Mouse (Mus musculus): ENCODE results near the gene Tcf7l1. TPM values are rescaled to one million over a fixed set of nuclear protein-coding genes. Genes with fewer than 3 reads are reported as not detected.

Tcf7l1 gene
- polyA plus RNA-seq, 1 experiment from 2014 or later: 8.8 TPM

DNA sequence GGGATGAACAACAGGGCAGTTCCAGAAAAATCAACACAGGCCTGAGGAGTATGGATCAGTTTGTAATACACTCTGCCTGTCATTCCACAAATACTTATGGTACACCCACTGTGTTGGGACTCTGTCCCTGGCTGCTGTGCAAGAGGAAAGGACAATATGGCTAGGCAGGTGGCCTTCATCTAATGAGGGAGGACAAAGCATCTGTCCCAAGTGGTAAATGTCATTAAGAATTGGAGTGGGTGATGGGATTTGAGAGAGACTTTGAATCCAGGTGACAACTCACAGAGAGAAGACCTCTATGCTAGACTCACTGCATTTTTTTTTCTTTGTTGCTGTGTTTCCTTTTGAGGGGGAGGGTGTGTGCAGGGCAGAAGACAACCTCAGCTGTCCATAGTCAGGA, 115.3 kb downstream of the Tcf7l1 start:
- no peaks in the 10 kb centered on the region for H3K27me3 ChIP-seq
- ATAC-seq: peak; percentile 44
- no peak for DNase-seq (ENCODE audit: low read depth, low spot score)
- TF ChIP-seq CTCF (IDR thresholded peaks at IDR 0.05): no peak
- in situ Hi-C loops (cut with MboI; ENCODE audit: low pct_unique_long_range_greater_than_20kb): no loop called here
- POLR2A ChIA-PET: no interaction called here
- CTCF ChIA-PET: interaction anchor here (2.4 kb wide), 1 partner anchor 116 kb away, joined by 8 read pairs; the partner anchor contains the start of gene Tcf7l1

GRCm38 (mm10) chr6:72671129-72671528, 117.9 kb downstream of the Tcf7l1 start:
- CTCF ChIA-PET: interaction anchor here (1.1 to 1.9 kb wide), 4 partner anchors 11 to 41 kb away, joined by 3 to 6 read pairs (median 4); no protein-coding TSS in a partner anchor

GRCm38 (mm10) chr6:72667021-72667420, 122.0 kb downstream of the Tcf7l1 start:
- no peak for ATAC-seq
- ChIA-PET CTCF (interaction anchor here (0.9 to 3.7 kb wide), 17 partner anchors 9 to 484 kb away, joined by 3 to 31 read pairs (median 4); partner anchors contain the start of gene Tcf7l1), POLR2A (no interaction called here)
- TF ChIP-seq CTCF (IDR thresholded peaks at IDR 0.05): peak; percentile 88
- no peaks in the 10 kb centered on the region for H3K27me3 ChIP-seq
- in situ Hi-C loops (cut with MboI; ENCODE audit: low pct_unique_long_range_greater_than_20kb): loop anchor here (10.0 kb wide), 1 partner anchor 118 kb away; the partner anchor contains the start of gene Tcf7l1
- DNase-seq (ENCODE audit: low read depth, low spot score): no peak

More at GRCm38 (mm10) chr6:72671129-72671528, 117.9 kb downstream of the Tcf7l1 start:
- DNase-seq (ENCODE audit: low read depth, low spot score): no peak
- H3K27me3 ChIP-seq: no peaks in the 10 kb centered on the region
- POLR2A ChIA-PET: no interaction called here
- ATAC-seq: no peak
- TF ChIP-seq CTCF (IDR thresholded peaks at IDR 0.05): no peak
- in situ Hi-C loops (cut with MboI; ENCODE audit: low pct_unique_long_range_greater_than_20kb): no loop called here

DNA sequence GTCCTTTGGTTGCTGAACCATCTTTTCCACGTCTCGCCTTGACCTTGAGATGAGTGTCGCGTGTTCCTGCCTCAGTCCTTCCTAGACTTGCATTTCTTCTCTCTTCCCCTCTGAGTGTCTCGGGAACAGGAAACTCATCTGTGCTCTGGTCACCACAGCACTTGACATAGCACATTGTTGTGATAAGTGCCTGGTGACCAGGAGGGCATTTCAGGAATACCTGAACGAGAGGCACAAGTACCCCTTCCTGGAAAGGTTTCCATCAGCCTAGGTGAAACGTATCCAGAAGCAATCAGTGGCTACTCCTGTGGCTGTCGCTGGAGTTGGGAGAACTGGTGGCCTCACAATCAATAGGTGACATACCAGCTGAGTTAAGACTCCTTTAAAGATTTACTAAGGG, 124.8 kb downstream of the Tcf7l1 start:
- no peaks in the 10 kb centered on the region for H3K27me3 ChIP-seq
- TF ChIP-seq CTCF (IDR thresholded peaks at IDR 0.05): no peak
- no peak for ATAC-seq
- POLR2A ChIA-PET: no interaction called here
- CTCF ChIA-PET: interaction anchor here (1.0 kb wide), 1 partner anchor 28 kb away, joined by 3 read pairs; no protein-coding TSS in a partner anchor
- DNase-seq (ENCODE audit: low read depth, low spot score): no peak
- in situ Hi-C loops (cut with MboI; ENCODE audit: low pct_unique_long_range_greater_than_20kb): loop anchor here (10.0 kb wide), 1 partner anchor 121 kb away; the partner anchor contains the start of gene Tcf7l1

GRCm38 (mm10) chr6:72663000-72663399, 126.1 kb downstream of the Tcf7l1 start:
- H3K27me3 ChIP-seq: no peaks in the 10 kb centered on the region
- no peak for ATAC-seq
- in situ Hi-C loops (cut with MboI; ENCODE audit: low pct_unique_long_range_greater_than_20kb): loop anchor here (10.0 kb wide), 1 partner anchor 122 kb away; the partner anchor contains the start of gene Tcf7l1
- DNase-seq (ENCODE audit: low read depth, low spot score): no peak
- CTCF ChIA-PET: no interaction called here
- no peak for TF ChIP-seq CTCF (IDR thresholded peaks at IDR 0.05)
- POLR2A ChIA-PET: interaction anchor here (0.6 kb wide), 2 partner anchors 110 to 194 kb away, joined by 3 read pairs; no protein-coding TSS in a partner anchor

DNA sequence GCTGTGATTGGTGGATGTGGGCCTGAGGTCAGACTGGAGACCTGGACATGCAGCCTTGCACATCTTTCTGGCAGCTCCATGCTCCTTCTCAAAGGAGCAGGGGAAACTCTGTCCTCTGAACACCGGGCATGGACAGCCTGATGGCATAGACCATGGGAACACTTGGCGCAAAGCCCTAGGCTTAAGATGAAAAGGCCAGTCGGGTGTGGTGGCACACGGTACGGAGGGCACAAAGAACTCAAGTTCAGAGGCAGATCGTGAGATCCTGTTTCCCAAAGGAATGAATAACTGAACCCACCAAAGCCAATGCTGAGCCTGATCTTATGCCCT, 128.7 kb downstream of the Tcf7l1 start:
- DNase-seq (ENCODE audit: low read depth, low spot score) (no peak), ATAC-seq (peak; percentile 58)
- TF ChIP-seq CTCF (IDR thresholded peaks at IDR 0.05): no peak
- in situ Hi-C loops (cut with MboI; ENCODE audit: low pct_unique_long_range_greater_than_20kb): loop anchor here (10.0 kb wide), 1 partner anchor 124 kb away; the partner anchor contains the start of gene Tcf7l1
- ChIA-PET CTCF (interaction anchor here (1.1 to 3.8 kb wide), 4 partner anchors 11 to 24 kb away, joined by 3 to 12 read pairs (median 6); no protein-coding TSS in a partner anchor), POLR2A (no interaction called here)
- H3K27me3 ChIP-seq: no peaks in the 10 kb centered on the region

- in situ Hi-C loops (cut with MboI; ENCODE audit: low pct_unique_long_range_greater_than_20kb): loop anchor here (10.0 kb wide), 1 partner anchor 125 kb away; the partner anchor contains the start of gene Tcf7l1
- TF ChIP-seq CTCF (IDR thresholded peaks at IDR 0.05): no peak
- peak; percentile 79 for DNase-seq (ENCODE audit: low read depth, low spot score)
- ChIA-PET POLR2A (interaction anchor here (1.2 kb wide), 1 partner anchor 116 kb away, joined by 4 read pairs; no protein-coding TSS in a partner anchor), CTCF (interaction anchor here (1.1 to 3.8 kb wide), 5 partner anchors 12 to 27 kb away, joined by 3 to 12 read pairs (median 6); no protein-coding TSS in a partner anchor)
- ATAC-seq: no peak
- no peaks in the 10 kb centered on the region for H3K27me3 ChIP-seq
These were observed 129.2 kb downstream of the Tcf7l1 start for GRCm38 (mm10) chr6:72659717-72660390.

DNA sequence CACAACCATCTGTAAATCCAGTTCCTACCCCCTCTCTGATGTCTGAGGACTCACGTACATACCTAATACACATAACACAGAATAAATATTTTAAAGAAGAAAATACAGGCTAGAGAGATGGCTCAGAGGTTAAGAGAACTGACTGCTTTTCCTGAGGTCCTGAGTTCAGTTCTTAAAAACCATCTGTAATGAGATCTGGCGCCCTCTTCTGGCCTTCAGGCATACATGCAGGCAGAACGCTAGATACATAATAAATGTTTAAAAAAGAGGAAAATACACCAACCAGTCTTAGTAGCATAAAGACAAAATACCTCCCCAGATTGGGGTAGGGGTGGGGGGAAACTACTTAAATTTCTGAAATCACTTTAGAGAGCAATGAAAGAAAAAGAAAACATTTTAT, 131.0 kb downstream of the Tcf7l1 start:
- DNase-seq (ENCODE audit: low read depth, low spot score): no peak

GRCm38 (mm10) chr6:72656053-72656442, 133.0 kb downstream of the Tcf7l1 start:
- H3K27me3 ChIP-seq: no peaks in the 10 kb centered on the region
- DNase-seq (ENCODE audit: low read depth, low spot score) (no peak), ATAC-seq (no peak)
- POLR2A ChIA-PET: interaction anchor here (1.0 kb wide), 1 partner anchor 14 kb away, joined by 3 read pairs; no protein-coding TSS in a partner anchor
- in situ Hi-C loops (cut with MboI; ENCODE audit: low pct_unique_long_range_greater_than_20kb): no loop called here
- no peak for TF ChIP-seq CTCF (IDR thresholded peaks at IDR 0.05)
- CTCF ChIA-PET: interaction anchor here (1.0 to 1.5 kb wide), 3 partner anchors 9 to 17 kb away, joined by 3 to 5 read pairs (median 3); no protein-coding TSS in a partner anchor

More for the DNA sequence above, 131.0 kb downstream of the Tcf7l1 start:
- peak; percentile 70 for TF ChIP-seq CTCF (IDR thresholded peaks at IDR 0.05)
- ChIA-PET CTCF (interaction anchor here (2.0 to 3.8 kb wide), 2 partner anchors 19 to 22 kb away, joined by 7 to 12 read pairs; no protein-coding TSS in a partner anchor), POLR2A (no interaction called here)
- no peaks in the 10 kb centered on the region for H3K27me3 ChIP-seq
- no peak for ATAC-seq
- in situ Hi-C loops (cut with MboI; ENCODE audit: low pct_unique_long_range_greater_than_20kb): no loop called here

DNA sequence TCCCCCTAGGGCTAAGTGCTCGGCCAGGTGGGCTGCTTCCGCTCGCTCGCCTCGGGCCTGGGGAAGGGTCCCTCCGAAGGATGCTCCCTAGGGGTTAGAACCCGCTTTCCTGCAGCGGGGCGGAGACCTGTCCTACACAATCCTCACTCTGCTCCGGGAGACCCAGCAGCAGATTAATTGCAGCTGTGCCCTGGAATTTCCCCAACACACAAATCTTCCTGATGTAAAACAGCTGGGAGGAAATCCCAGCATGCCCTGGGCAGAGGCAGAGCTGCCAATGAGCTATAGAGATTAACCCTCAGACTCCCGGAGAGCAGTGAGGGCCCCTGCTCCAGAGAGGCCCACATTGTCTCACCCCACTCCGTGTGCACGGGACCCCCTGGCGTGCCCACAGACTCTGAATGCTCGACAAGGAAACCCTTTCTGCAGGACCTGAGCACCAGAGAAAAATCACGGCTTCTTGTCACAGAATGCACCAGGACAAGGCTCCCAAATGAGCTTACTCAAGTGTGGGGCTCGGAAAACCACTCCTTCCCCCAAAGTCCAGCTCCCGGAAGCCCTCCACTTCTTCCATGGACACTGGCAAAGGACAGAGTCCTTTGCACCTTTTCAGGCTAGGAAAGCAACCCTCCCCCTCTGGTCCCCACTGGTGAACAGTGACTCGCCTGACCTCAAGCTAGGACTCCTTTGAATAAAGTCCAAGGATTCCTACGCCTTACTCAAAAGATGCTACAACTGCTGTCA, 133.6 kb downstream of the Tcf7l1 start:
- ChIA-PET POLR2A (interaction anchor here (0.7 to 1.0 kb wide), 2 partner anchors 15 to 149 kb away, joined by 3 to 5 read pairs; no protein-coding TSS in a partner anchor), CTCF (interaction anchor here (1.0 to 1.5 kb wide), 2 partner anchors 8 to 10 kb away, joined by 3 to 5 read pairs; no protein-coding TSS in a partner anchor)
- no peak for TF ChIP-seq CTCF (IDR thresholded peaks at IDR 0.05)
- H3K27me3 ChIP-seq: no peaks in the 10 kb centered on the region
- in situ Hi-C loops (cut with MboI; ENCODE audit: low pct_unique_long_range_greater_than_20kb): no loop called here
- ATAC-seq (no peak), DNase-seq (ENCODE audit: low read depth, low spot score) (no peak)
